Mouse (Mus musculus): ENCODE data around the gene Clgn. TPM values are rescaled to one million over a fixed set of nuclear protein-coding genes. Genes with fewer than 3 reads are reported as not detected.

The Clgn gene
- polyA plus RNA-seq, 1 experiment from 2014 or later: 0.05 TPM

DNA sequence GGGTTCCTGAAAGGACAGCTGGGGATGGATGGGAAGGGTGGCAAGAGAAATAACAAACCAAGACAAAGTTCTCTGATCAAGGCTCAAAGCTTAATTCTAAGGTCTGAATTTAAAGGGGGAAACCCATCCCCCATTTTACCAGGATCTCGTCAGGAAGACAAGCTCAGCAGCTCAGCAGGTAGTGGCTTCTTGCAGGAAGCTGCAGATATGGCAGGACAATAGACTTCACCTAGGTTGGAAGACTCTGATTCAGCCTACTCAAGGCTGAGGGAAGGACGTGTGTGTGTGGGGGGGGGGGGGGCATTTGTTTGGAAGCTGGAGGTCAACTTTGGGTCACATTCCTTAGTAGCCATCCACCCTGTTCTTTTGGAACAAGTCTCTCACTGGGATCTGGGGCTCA is 6.8 kb upstream of the Clgn start:
- no peaks in the 10 kb centered on the region for H3K4me1 ChIP-seq (ENCODE audit: control insufficient read depth, insufficient read depth, low read length)
- no peaks in the 10 kb centered on the region for H3K27me3 ChIP-seq (ENCODE audit: control insufficient read depth, insufficient read depth, low read length)
- no peak overlapping the region for H3K27ac ChIP-seq (ENCODE audit: low read length)
- no peak for ATAC-seq (replicated peaks; ENCODE audit: extremely low read depth, insufficient read depth, low FRiP score)
- no peak overlapping the region for H3K9ac ChIP-seq (ENCODE audit: low read length)
- H3K4me2 ChIP-seq (ENCODE audit: low read depth, low read length): no peak overlapping the region
- no peaks in the 10 kb centered on the region for H3K9me3 ChIP-seq (replicated peaks; ENCODE audit: control insufficient read depth, low read length)
- no peak overlapping the region for H3K4me3 ChIP-seq (ENCODE audit: low read length)
- H3K36me3 ChIP-seq (ENCODE audit: control insufficient read depth, insufficient read depth): no peaks in the 10 kb centered on the region
- 23% methylated on average over 2 of the region's 2 CpGs for WGBS

DNA sequence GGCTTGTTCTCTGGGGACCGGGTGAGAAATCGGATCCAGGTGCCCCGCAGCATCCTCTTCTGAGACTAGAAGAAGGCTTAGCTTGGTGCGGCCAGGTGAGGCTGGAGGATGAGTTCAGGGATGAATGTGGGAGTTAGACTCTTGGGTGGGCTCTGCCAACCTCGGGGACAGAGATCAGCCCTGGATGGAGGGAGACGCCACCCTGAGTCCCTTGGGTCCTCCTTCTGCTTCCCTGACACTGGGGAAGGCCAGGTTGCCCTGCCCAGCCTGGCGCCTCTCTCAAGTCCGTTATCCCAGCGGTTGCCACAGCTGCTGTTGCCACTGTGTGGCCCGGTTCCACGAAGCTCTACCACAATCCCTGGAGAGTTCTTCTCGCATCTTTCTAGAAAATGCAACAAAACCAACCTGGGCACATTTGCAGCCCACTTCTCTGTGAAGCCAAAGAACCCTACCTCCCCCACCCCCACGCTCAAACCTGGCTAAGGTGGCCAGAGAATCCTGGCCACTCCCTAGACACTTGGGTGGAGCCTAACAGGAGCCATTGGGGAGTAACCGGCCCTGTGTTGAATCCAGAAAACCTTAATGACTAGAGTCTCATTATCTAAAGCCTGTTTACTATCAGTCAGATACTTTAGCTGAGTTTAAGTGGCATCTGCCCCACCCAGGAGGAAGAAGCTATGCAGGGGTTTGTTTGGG is 487 bp downstream of the Clgn start:
- Histone ChIP-seq H3K4me1 (ENCODE audit: control insufficient read depth, insufficient read depth, low read length) (peaks cover 3% of the 10 kb centered on the region; the same call in 1 of the 2 replicates), H3K4me3 (ENCODE audit: low read length) (peak overlapping the region; percentile 50), H3K9ac (ENCODE audit: low read length) (no peak overlapping the region), H3K36me3 (ENCODE audit: control insufficient read depth, insufficient read depth) (no peaks in the 10 kb centered on the region), H3K27ac (ENCODE audit: low read length) (no peak overlapping the region), H3K9me3 (replicated peaks; ENCODE audit: control insufficient read depth, low read length) (peaks cover 5% of the 10 kb centered on the region), H3K27me3 (ENCODE audit: control insufficient read depth, insufficient read depth, low read length) (peaks cover 24% of the 10 kb centered on the region), H3K4me2 (ENCODE audit: low read depth, low read length) (peak overlapping the region; percentile 65)
- 4% methylated on average over 14 of the region's 14 CpGs for WGBS
- no peak for ATAC-seq (replicated peaks; ENCODE audit: extremely low read depth, insufficient read depth, low FRiP score)

DNA sequence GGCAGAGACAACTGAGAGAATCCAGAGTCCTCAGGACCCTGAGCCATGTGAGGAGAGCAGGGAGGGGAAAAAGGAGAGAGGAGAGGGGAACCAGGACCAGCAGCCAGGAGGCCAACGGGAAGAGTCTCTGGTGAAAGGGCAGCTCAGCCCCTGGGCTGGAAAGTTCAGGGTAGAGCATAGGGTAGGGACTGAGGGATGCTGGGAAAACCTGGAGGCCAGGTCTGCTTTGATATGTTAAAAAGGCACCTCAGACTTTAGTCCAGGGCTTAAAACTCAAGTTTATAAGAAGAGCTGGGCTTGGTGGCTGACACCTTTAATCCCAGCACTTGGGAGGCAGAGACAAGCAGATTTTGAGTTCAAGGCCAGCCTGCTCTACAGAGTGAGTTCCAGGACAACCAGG is 2.9 kb downstream of the Clgn start:
- Histone ChIP-seq H3K27me3 (ENCODE audit: control insufficient read depth, insufficient read depth, low read length) (peaks cover 24% of the 10 kb centered on the region), H3K27ac (ENCODE audit: low read length) (no peak overlapping the region), H3K9me3 (replicated peaks; ENCODE audit: control insufficient read depth, low read length) (peaks cover 5% of the 10 kb centered on the region), H3K9ac (ENCODE audit: low read length) (no peak overlapping the region), H3K4me1 (ENCODE audit: control insufficient read depth, insufficient read depth, low read length) (peaks cover 3% of the 10 kb centered on the region; the same call in 1 of the 2 replicates), H3K36me3 (ENCODE audit: control insufficient read depth, insufficient read depth) (no peaks in the 10 kb centered on the region), H3K4me3 (ENCODE audit: low read length) (no peak overlapping the region), H3K4me2 (ENCODE audit: low read depth, low read length) (no peak overlapping the region)
- 50% methylated on average over 1 of the region's 1 CpGs for WGBS
- ATAC-seq (replicated peaks; ENCODE audit: extremely low read depth, insufficient read depth, low FRiP score): no peak

DNA sequence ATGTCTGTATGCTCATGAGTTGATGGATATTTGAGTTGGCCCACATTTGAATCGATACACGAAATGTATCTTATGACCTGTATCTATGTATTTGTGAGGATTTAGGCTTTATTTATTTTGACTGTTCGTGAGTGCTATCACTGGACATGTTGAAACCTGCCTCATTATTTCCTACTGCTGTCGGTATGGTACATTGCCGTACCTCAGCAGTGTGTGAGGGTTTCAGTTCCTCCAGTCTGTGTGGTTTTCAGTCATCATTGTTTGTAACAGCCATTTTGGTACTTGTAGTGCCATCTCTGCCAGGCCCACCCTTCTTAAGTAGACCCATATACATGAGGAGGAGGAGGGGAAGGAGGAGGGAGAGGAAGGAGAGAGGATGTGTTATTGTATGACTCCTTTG is 4.7 kb downstream of the Clgn start:
- WGBS: 83% methylated on average over 5 of the region's 5 CpGs
- no peak for ATAC-seq (replicated peaks; ENCODE audit: extremely low read depth, insufficient read depth, low FRiP score)
- Histone ChIP-seq H3K27me3 (ENCODE audit: control insufficient read depth, insufficient read depth, low read length) (peaks cover 17% of the 10 kb centered on the region), H3K4me1 (ENCODE audit: control insufficient read depth, insufficient read depth, low read length) (peaks cover 3% of the 10 kb centered on the region; the same call in 1 of the 2 replicates), H3K4me2 (ENCODE audit: low read depth, low read length) (no peak overlapping the region), H3K9me3 (replicated peaks; ENCODE audit: control insufficient read depth, low read length) (peaks cover 5% of the 10 kb centered on the region), H3K9ac (ENCODE audit: low read length) (no peak overlapping the region), H3K27ac (ENCODE audit: low read length) (no peak overlapping the region), H3K4me3 (ENCODE audit: low read length) (no peak overlapping the region), H3K36me3 (ENCODE audit: control insufficient read depth, insufficient read depth) (no peaks in the 10 kb centered on the region)

DNA sequence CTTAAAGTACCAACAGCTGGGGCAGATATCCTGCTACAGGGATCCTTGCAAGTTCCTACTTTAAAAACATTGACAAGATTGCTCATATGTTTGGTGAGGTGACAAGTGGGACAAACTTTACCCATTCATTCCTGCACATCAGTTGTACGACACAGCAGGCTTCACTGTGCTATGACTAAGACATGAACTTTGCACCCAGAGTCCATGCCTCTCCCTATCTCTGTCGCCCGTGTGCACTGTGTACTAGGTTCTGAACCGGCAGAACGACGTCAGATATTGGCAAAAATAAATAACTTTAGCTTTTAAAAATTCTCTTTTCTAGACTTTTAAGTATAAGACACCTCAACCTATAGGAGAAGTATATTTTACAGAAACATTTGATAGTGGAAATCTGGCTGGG is 7.0 kb downstream of the Clgn start:
- no peak overlapping the region for H3K9ac ChIP-seq (ENCODE audit: low read length)
- no peak overlapping the region for H3K27ac ChIP-seq (ENCODE audit: low read length)
- H3K36me3 ChIP-seq (ENCODE audit: control insufficient read depth, insufficient read depth): no peaks in the 10 kb centered on the region
- H3K4me3 ChIP-seq (ENCODE audit: low read length): no peak overlapping the region
- peaks cover 5% of the 10 kb centered on the region for H3K9me3 ChIP-seq (replicated peaks; ENCODE audit: control insufficient read depth, low read length)
- no peak for ATAC-seq (replicated peaks; ENCODE audit: extremely low read depth, insufficient read depth, low FRiP score)
- H3K4me1 ChIP-seq (ENCODE audit: control insufficient read depth, insufficient read depth, low read length): no peaks in the 10 kb centered on the region
- no peak overlapping the region for H3K4me2 ChIP-seq (ENCODE audit: low read depth, low read length)
- WGBS: 80% methylated on average over 6 of the region's 6 CpGs
- H3K27me3 ChIP-seq (ENCODE audit: control insufficient read depth, insufficient read depth, low read length): no peaks in the 10 kb centered on the region

DNA sequence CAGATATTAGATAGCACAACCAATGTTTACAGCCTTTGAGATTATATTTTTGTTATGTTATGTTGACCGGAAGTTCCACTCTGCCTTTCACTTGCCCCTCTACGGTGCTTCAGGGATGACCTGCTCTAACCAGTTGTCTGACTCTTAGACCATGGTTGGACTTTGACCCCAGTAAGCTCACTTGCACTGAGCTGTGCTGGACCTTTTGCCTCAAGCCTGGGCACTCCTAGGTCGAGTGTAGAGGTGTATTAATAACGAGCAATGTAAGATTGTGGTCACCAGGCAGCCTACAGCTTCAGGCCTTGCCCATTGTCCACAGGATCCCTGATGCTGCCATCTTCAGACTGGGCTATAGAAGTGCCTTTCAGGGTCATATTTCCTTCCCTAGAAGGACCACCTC is 8.1 kb downstream of the Clgn start:
- WGBS: 70% methylated on average over 4 of the region's 4 CpGs
- no peak overlapping the region for H3K27ac ChIP-seq (ENCODE audit: low read length)
- no peaks in the 10 kb centered on the region for H3K4me1 ChIP-seq (ENCODE audit: control insufficient read depth, insufficient read depth, low read length)
- no peak overlapping the region for H3K4me3 ChIP-seq (ENCODE audit: low read length)
- H3K9me3 ChIP-seq (replicated peaks; ENCODE audit: control insufficient read depth, low read length): peaks cover 5% of the 10 kb centered on the region
- H3K9ac ChIP-seq (ENCODE audit: low read length): no peak overlapping the region
- no peaks in the 10 kb centered on the region for H3K27me3 ChIP-seq (ENCODE audit: control insufficient read depth, insufficient read depth, low read length)
- H3K4me2 ChIP-seq (ENCODE audit: low read depth, low read length): no peak overlapping the region
- no peak for ATAC-seq (replicated peaks; ENCODE audit: extremely low read depth, insufficient read depth, low FRiP score)
- H3K36me3 ChIP-seq (ENCODE audit: control insufficient read depth, insufficient read depth): no peaks in the 10 kb centered on the region

DNA sequence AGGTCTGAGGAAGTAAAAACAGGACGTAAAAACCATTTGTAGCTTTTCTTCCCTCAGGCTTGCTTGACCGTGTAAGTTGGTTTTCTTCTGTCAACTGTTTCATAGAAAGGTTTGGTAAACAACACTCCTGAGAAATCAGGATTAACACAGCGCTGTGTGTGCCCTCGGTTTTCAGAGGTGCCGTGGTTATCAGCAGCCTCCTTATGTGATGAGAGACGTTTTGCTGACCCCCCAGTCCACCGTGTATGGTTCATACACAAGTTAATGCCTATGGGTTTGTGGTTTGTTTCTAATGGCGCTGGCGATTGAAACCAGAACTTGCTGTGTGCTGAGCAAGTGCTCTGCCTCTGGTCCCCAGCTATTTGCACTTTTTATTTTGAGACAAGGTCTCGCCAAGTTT is 15.9 kb downstream of the Clgn start:
- no peak overlapping the region for H3K27ac ChIP-seq (ENCODE audit: low read length)
- no peak overlapping the region for H3K9ac ChIP-seq (ENCODE audit: low read length)
- H3K4me3 ChIP-seq (ENCODE audit: low read length): no peak overlapping the region
- no peaks in the 10 kb centered on the region for H3K9me3 ChIP-seq (replicated peaks; ENCODE audit: control insufficient read depth, low read length)
- H3K4me2 ChIP-seq (ENCODE audit: low read depth, low read length): no peak overlapping the region
- WGBS: 42% methylated on average over 10 of the region's 10 CpGs
- no peaks in the 10 kb centered on the region for H3K36me3 ChIP-seq (ENCODE audit: control insufficient read depth, insufficient read depth)
- peaks cover 6% of the 10 kb centered on the region; the same call in 1 of the 2 replicates for H3K27me3 ChIP-seq (ENCODE audit: control insufficient read depth, insufficient read depth, low read length)
- no peaks in the 10 kb centered on the region for H3K4me1 ChIP-seq (ENCODE audit: control insufficient read depth, insufficient read depth, low read length)
- ATAC-seq (replicated peaks; ENCODE audit: extremely low read depth, insufficient read depth, low FRiP score): no peak

DNA sequence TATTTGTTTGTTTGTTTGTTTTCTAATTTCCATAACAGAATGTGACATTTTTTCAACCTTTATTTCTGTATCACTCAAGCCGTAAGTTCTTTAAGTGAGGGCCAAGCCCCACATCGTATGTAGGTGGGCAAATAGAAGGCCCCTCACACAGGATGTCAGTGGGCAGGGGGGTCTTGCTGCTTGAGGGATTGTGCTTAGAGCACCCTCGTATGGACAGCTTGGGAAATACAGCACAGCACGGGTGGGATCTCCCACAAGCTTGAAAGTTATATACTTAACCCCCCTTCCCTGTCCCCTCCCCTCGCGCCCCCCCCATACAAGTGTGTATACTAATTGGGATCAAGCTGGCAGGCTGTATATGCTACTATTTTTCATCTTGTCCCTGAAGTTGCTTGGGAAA is 17.2 kb downstream of the Clgn start:
- no peak overlapping the region for H3K4me3 ChIP-seq (ENCODE audit: low read length)
- no peaks in the 10 kb centered on the region for H3K4me1 ChIP-seq (ENCODE audit: control insufficient read depth, insufficient read depth, low read length)
- peaks cover 6% of the 10 kb centered on the region; the same call in 1 of the 2 replicates for H3K27me3 ChIP-seq (ENCODE audit: control insufficient read depth, insufficient read depth, low read length)
- WGBS: 41% methylated on average over 6 of the region's 6 CpGs
- H3K4me2 ChIP-seq (ENCODE audit: low read depth, low read length): no peak overlapping the region
- no peak overlapping the region for H3K9ac ChIP-seq (ENCODE audit: low read length)
- no peaks in the 10 kb centered on the region for H3K9me3 ChIP-seq (replicated peaks; ENCODE audit: control insufficient read depth, low read length)
- no peak for ATAC-seq (replicated peaks; ENCODE audit: extremely low read depth, insufficient read depth, low FRiP score)
- no peaks in the 10 kb centered on the region for H3K36me3 ChIP-seq (ENCODE audit: control insufficient read depth, insufficient read depth)
- H3K27ac ChIP-seq (ENCODE audit: low read length): no peak overlapping the region

DNA sequence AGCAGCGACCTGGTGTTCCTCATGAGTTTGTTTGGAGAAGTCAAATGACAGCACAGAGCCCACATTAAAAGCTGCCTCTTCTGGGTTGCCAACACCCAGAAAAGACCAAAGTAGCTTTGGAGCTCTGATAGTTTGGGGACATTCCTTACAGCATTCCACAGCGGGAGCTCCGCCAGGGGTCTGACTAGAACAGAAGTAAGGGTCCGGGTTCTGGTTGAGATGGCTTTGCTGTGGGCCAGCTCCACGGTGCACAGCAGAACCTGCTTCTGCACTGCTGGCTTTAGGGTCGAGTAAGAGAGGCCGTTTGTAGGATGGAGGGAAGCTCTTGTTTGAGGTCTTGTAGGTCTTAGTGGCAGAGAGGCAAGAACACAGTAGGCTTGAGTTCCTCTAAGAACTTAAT is 18.8 kb downstream of the Clgn start:
- no peak overlapping the region for H3K27ac ChIP-seq (ENCODE audit: low read length)
- 53% methylated on average over 7 of the region's 7 CpGs for WGBS
- H3K4me3 ChIP-seq (ENCODE audit: low read length): no peak overlapping the region
- H3K9me3 ChIP-seq (replicated peaks; ENCODE audit: control insufficient read depth, low read length): no peaks in the 10 kb centered on the region
- peaks cover 6% of the 10 kb centered on the region; the same call in 1 of the 2 replicates for H3K27me3 ChIP-seq (ENCODE audit: control insufficient read depth, insufficient read depth, low read length)
- H3K4me1 ChIP-seq (ENCODE audit: control insufficient read depth, insufficient read depth, low read length): no peaks in the 10 kb centered on the region
- ATAC-seq (replicated peaks; ENCODE audit: extremely low read depth, insufficient read depth, low FRiP score): no peak
- no peak overlapping the region for H3K9ac ChIP-seq (ENCODE audit: low read length)
- H3K4me2 ChIP-seq (ENCODE audit: low read depth, low read length): no peak overlapping the region
- H3K36me3 ChIP-seq (ENCODE audit: control insufficient read depth, insufficient read depth): no peaks in the 10 kb centered on the region

Measured in heart, embryonic 16.5 days (tissue).